Mouse (Mus musculus): ENCODE data around the gene Bdnf. TPM values are rescaled to one million over a fixed set of nuclear protein-coding genes. Genes with fewer than 3 reads are reported as not detected.

The Bdnf gene
- total and polyA plus RNA-seq, 3 experiments = 0.05 TPM; not detected in 2

DNA sequence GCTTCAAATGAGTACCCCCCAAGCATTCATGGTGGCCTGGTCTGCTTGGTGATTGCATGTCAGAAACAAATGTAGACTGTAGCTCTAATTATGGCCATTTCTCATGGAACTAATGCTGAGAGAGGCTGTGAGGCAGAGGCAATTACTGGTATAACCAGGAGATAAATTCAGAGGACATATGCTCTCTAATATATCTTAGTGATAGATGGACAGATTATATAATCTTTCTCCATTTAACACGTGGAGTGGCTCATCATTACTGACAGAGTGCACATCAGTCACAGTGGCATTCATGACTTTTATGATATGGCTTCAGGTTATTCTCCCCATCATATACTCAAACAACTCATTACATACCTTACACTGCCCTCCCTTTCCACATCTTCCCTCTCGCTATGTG, 61.8 kb downstream of the Bdnf start:
- Histone ChIP-seq H3K27me3 (ENCODE audit: insufficient read depth, low read length) (no peaks in the 10 kb centered on the region), H3K4me3 (ENCODE audit: low read depth, low read length) (no peak overlapping the region), H3K36me3 (replicated peaks) (no peaks in the 10 kb centered on the region), H3K4me1 (ENCODE audit: insufficient read depth, low read depth, low read length) (no peaks in the 10 kb centered on the region), H3K9me3 (replicated peaks) (no peaks in the 10 kb centered on the region)
- ATAC-seq (ENCODE audit: extremely low read depth, insufficient number of reproducible peaks, low FRiP score, poor library complexity, severe bottlenecking) (no peak), DNase-seq (ENCODE audit: low spot score) (no peak)
- TF ChIP-seq CTCF (IDR thresholded peaks at IDR 0.05; ENCODE audit: low read depth, low read length) = no peak
- TF ChIP-seq TAL1 (conservative IDR thresholded peaks at IDR 0.05; ENCODE audit: low read depth, low read length) = no peak
- TF ChIP-seq GATA1 (IDR thresholded peaks at IDR 0.05; ENCODE audit: borderline replicate concordance, low read length) = no peak

- TF ChIP-seq POLR2AphosphoS5 (IDR thresholded peaks at IDR 0.05; ENCODE audit: insufficient replicate concordance, low read depth, low read length) (no peak), GATA1 (IDR thresholded peaks at IDR 0.05; ENCODE audit: borderline replicate concordance, low read length) (no peak), TAL1 (conservative IDR thresholded peaks at IDR 0.05; ENCODE audit: low read depth, low read length) (no peak), GATA2 (IDR thresholded peaks at IDR 0.05; ENCODE audit: borderline replicate concordance, low read depth, low read length) (no peak), CTCF (IDR thresholded peaks at IDR 0.05; ENCODE audit: low read depth, low read length) (no peak)
- DNase-seq (ENCODE audit: low spot score) = no peak
- Histone ChIP-seq H3K4me3 (ENCODE audit: low read depth, low read length) (no peak overlapping the region), H3K36me3 (replicated peaks) (no peaks in the 10 kb centered on the region), H3K4me1 (ENCODE audit: insufficient read depth, low read depth, low read length) (no peaks in the 10 kb centered on the region), H3K27me3 (ENCODE audit: insufficient read depth, low read length) (no peaks in the 10 kb centered on the region), H3K9me3 (replicated peaks) (no peaks in the 10 kb centered on the region)
- no peak for ATAC-seq (ENCODE audit: extremely low read depth, insufficient number of reproducible peaks, low FRiP score, poor library complexity, severe bottlenecking)
Measured at GRCm38 (mm10) chr2:109738331-109738730, 63.8 kb downstream of the Bdnf start.

DNA sequence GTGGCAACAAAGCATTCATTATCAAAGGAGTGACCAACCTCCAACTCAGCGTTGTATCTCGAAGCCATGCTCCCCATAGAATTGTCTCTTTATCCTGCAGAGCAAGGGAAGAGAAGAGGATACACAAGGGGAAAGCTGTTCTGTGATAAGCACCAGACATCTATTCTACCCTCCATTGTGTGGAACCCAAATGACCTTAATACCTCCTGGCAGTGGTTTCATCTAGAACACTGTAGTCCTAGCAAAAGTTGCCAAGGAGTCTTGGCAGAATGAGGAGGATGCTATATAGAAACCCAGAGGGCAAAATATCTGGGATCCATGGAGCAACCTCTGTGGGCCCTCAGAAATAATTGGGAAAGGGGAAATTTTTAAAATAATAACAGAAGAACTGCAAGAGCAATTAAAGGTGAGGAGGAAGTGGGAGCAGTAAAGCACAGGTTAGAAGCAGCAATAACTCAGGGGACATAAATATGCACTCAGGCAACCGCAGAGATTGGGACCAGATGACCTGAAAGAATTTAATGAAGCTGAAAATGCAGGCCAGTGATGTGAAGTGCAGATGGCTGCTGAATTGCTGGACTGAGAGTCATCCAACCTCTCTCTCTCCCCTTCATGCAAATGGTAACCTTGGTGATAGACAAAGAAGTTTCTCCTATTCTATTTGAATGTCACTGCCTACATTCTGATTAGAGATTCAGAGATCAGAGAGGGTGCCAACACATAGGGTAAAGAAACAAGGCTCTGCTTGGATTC, 68.9 kb downstream of the Bdnf start:
- TF ChIP-seq POLR2AphosphoS5 (IDR thresholded peaks at IDR 0.05; ENCODE audit: insufficient replicate concordance, low read depth, low read length) = no peak
- no peak for TF ChIP-seq CTCF (IDR thresholded peaks at IDR 0.05; ENCODE audit: low read depth, low read length)
- TF ChIP-seq GATA2 (IDR thresholded peaks at IDR 0.05; ENCODE audit: borderline replicate concordance, low read depth, low read length) = no peak
- no peak for TF ChIP-seq TAL1 (conservative IDR thresholded peaks at IDR 0.05; ENCODE audit: low read depth, low read length)
- TF ChIP-seq GATA1 (IDR thresholded peaks at IDR 0.05; ENCODE audit: borderline replicate concordance, low read length) = no peak
- H3K36me3 ChIP-seq (replicated peaks) = no peaks in the 10 kb centered on the region
- H3K9me3 ChIP-seq (replicated peaks) = no peaks in the 10 kb centered on the region
- H3K27me3 ChIP-seq (ENCODE audit: insufficient read depth, low read length) = no peaks in the 10 kb centered on the region
- no peak for ATAC-seq (ENCODE audit: extremely low read depth, insufficient number of reproducible peaks, low FRiP score, poor library complexity, severe bottlenecking)
- no peak for DNase-seq (ENCODE audit: low spot score)
- H3K4me1 ChIP-seq (ENCODE audit: insufficient read depth, low read depth, low read length) = no peaks in the 10 kb centered on the region
- H3K4me3 ChIP-seq (ENCODE audit: low read depth, low read length) = no peak overlapping the region

GRCm38 (mm10) chr2:109746223-109746622, 71.7 kb downstream of the Bdnf start:
- Histone ChIP-seq H3K27me3 (ENCODE audit: insufficient read depth, low read length) (no peaks in the 10 kb centered on the region), H3K4me1 (ENCODE audit: insufficient read depth, low read depth, low read length) (no peaks in the 10 kb centered on the region), H3K36me3 (replicated peaks) (no peaks in the 10 kb centered on the region), H3K9me3 (replicated peaks) (no peaks in the 10 kb centered on the region), H3K4me3 (ENCODE audit: low read depth, low read length) (no peak overlapping the region)
- ATAC-seq (ENCODE audit: extremely low read depth, insufficient number of reproducible peaks, low FRiP score, poor library complexity, severe bottlenecking) (no peak), DNase-seq (ENCODE audit: low spot score) (no peak)
- TF ChIP-seq GATA2 (IDR thresholded peaks at IDR 0.05; ENCODE audit: borderline replicate concordance, low read depth, low read length) (no peak), GATA1 (IDR thresholded peaks at IDR 0.05; ENCODE audit: borderline replicate concordance, low read length) (no peak), POLR2AphosphoS5 (IDR thresholded peaks at IDR 0.05; ENCODE audit: insufficient replicate concordance, low read depth, low read length) (no peak), CTCF (IDR thresholded peaks at IDR 0.05; ENCODE audit: low read depth, low read length) (no peak), TAL1 (conservative IDR thresholded peaks at IDR 0.05; ENCODE audit: low read depth, low read length) (no peak)

GRCm38 (mm10) chr2:109748412-109748811, 73.9 kb downstream of the Bdnf start:
- TF ChIP-seq GATA2 (IDR thresholded peaks at IDR 0.05; ENCODE audit: borderline replicate concordance, low read depth, low read length) (no peak), TAL1 (conservative IDR thresholded peaks at IDR 0.05; ENCODE audit: low read depth, low read length) (no peak), GATA1 (IDR thresholded peaks at IDR 0.05; ENCODE audit: borderline replicate concordance, low read length) (no peak), CTCF (IDR thresholded peaks at IDR 0.05; ENCODE audit: low read depth, low read length) (no peak), POLR2AphosphoS5 (IDR thresholded peaks at IDR 0.05; ENCODE audit: insufficient replicate concordance, low read depth, low read length) (no peak)
- DNase-seq (ENCODE audit: low spot score) (no peak), ATAC-seq (ENCODE audit: extremely low read depth, insufficient number of reproducible peaks, low FRiP score, poor library complexity, severe bottlenecking) (no peak)
- no peak overlapping the region for H3K4me3 ChIP-seq (ENCODE audit: low read depth, low read length)
- no peaks in the 10 kb centered on the region for H3K27me3 ChIP-seq (ENCODE audit: insufficient read depth, low read length)
- no peaks in the 10 kb centered on the region for H3K4me1 ChIP-seq (ENCODE audit: insufficient read depth, low read depth, low read length)
- H3K36me3 ChIP-seq (replicated peaks) = no peaks in the 10 kb centered on the region
- H3K9me3 ChIP-seq (replicated peaks) = no peaks in the 10 kb centered on the region

DNA sequence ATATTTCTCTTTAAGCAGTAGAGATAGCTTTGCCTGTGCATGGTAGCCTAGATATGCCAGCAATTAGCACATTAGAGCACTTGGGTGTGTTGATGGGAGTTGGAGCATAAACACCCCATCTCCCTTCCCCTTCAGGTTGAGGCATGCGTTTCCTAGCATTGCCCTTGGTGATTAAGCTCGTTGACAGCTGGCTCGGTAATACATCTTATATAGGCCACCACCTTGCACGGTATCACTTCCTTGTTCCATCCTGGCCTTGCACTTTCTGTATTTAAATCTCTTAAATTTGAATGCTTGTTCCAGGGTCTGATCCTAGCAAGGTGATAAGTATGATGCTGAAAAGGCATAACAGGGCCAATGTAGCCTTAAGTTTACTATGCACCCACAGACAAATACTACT, 74.3 kb downstream of the Bdnf start:
- no peak for TF ChIP-seq GATA2 (IDR thresholded peaks at IDR 0.05; ENCODE audit: borderline replicate concordance, low read depth, low read length)
- TF ChIP-seq TAL1 (conservative IDR thresholded peaks at IDR 0.05; ENCODE audit: low read depth, low read length) = no peak
- TF ChIP-seq CTCF (IDR thresholded peaks at IDR 0.05; ENCODE audit: low read depth, low read length) = no peak
- no peak for TF ChIP-seq GATA1 (IDR thresholded peaks at IDR 0.05; ENCODE audit: borderline replicate concordance, low read length)
- no peak for TF ChIP-seq POLR2AphosphoS5 (IDR thresholded peaks at IDR 0.05; ENCODE audit: insufficient replicate concordance, low read depth, low read length)
- Histone ChIP-seq H3K36me3 (replicated peaks) (no peaks in the 10 kb centered on the region), H3K9me3 (replicated peaks) (no peaks in the 10 kb centered on the region), H3K4me1 (ENCODE audit: insufficient read depth, low read depth, low read length) (no peaks in the 10 kb centered on the region), H3K4me3 (ENCODE audit: low read depth, low read length) (no peak overlapping the region), H3K27me3 (ENCODE audit: insufficient read depth, low read length) (no peaks in the 10 kb centered on the region)
- DNase-seq (ENCODE audit: low spot score) (no peak), ATAC-seq (ENCODE audit: extremely low read depth, insufficient number of reproducible peaks, low FRiP score, poor library complexity, severe bottlenecking) (no peak)
